Mouse (Mus musculus) myocyte (in vitro differentiated cells): ENCODE results near the gene Pla2g2e. TPM values are rescaled to one million over a fixed set of nuclear protein-coding genes. Genes with fewer than 3 reads are reported as not detected.
A peak's percentile ranks its signal among the peaks of the same experiment; 100 is the strongest.

Experiments
- H3K27me3 ChIP-seq: one replicate; pipeline ENCODE4 v1.6.1; 2011; ENCODE audit not compliant: control insufficient read depth, insufficient read depth, insufficient read length
- H3K36me3 ChIP-seq: one replicate; pipeline ENCODE4 v1.6.1; 2011; ENCODE audit not compliant: control insufficient read depth, insufficient read depth
- H3K4me2 ChIP-seq: one replicate; pipeline ENCODE4 v1.6.1; 2011; ENCODE audit warnings: low read depth, control low read depth
- H3K4me3 ChIP-seq: one replicate; pipeline ENCODE4 v1.5.1; 2011; ENCODE audit warnings: mild to moderate bottlenecking, control low read depth, moderate library complexity
- H3K79me2 ChIP-seq: one replicate; pipeline ENCODE4 v1.6.1; 2011; ENCODE audit not compliant: control insufficient read depth, insufficient read depth
- H3ac ChIP-seq: one replicate; pipeline ENCODE4 v1.6.1; 2011; ENCODE audit not compliant: control insufficient read depth, insufficient read length
- CEBPB ChIP-seq: IDR thresholded peaks from 2 replicates; pipeline ENCODE4 v1.6.1; 2011; ENCODE audit warnings: mild to moderate bottlenecking, moderate library complexity; ENCODE audit not compliant: poor library complexity, insufficient read depth, severe bottlenecking
- E2F4 ChIP-seq: IDR thresholded peaks from one replicate; pipeline ENCODE4 v1.6.1; 2011; ENCODE audit warnings: mild to moderate bottlenecking, control low read depth, moderate library complexity; ENCODE audit not compliant: insufficient read depth
- MAX ChIP-seq: IDR thresholded peaks from one replicate; pipeline ENCODE4 v1.6.1; 2011; ENCODE audit warnings: low read depth, mild to moderate bottlenecking, control low read depth
- MYOD1 ChIP-seq, 3 experiments: IDR thresholded peaks; one replicate each; pipeline ENCODE4 v1.6.1; 2011; ENCODE audit warnings: control low read depth in 2 of 3, low read depth in 2 of 3, mild to moderate bottlenecking in 2 of 3, moderate library complexity in 1 of 3; ENCODE audit not compliant: insufficient read length in 2 of 3, control insufficient read depth in 1 of 3
- MYOG ChIP-seq, 3 experiments: IDR thresholded peaks; one replicate each; pipeline ENCODE4 v1.6.1; 2011; ENCODE audit warnings: control low read depth in 2 of 3, low read depth in 2 of 3, mild to moderate bottlenecking in 2 of 3; ENCODE audit not compliant: insufficient read length in 2 of 3, control insufficient read depth in 1 of 3, insufficient read depth in 1 of 3
- POLR2A ChIP-seq: IDR thresholded peaks from one replicate; pipeline ENCODE4 v1.6.1; 2011; ENCODE audit warnings: low read depth, mild to moderate bottlenecking, control low read depth, moderate library complexity; ENCODE audit not compliant: insufficient read length
- POLR2AphosphoS2 ChIP-seq: IDR thresholded peaks from one replicate; pipeline ENCODE4 v1.6.1; 2011; ENCODE audit warnings: low read depth, control low read depth; ENCODE audit not compliant: insufficient read length
- REST ChIP-seq: IDR thresholded peaks from one replicate; pipeline ENCODE4 v1.6.1; 2011; ENCODE audit warnings: mild to moderate bottlenecking, control low read depth, moderate library complexity; ENCODE audit not compliant: insufficient read depth, insufficient read length
- SRF ChIP-seq: IDR thresholded peaks from one replicate; pipeline ENCODE4 v1.6.1; 2011; ENCODE audit warnings: low read depth; ENCODE audit not compliant: control insufficient read depth, insufficient read length
- TCF12 ChIP-seq: IDR thresholded peaks from one replicate; pipeline ENCODE4 v1.6.1; 2011; ENCODE audit warnings: mild to moderate bottlenecking, control low read depth; ENCODE audit not compliant: poor library complexity, insufficient read depth, severe bottlenecking
- TCF3 ChIP-seq: IDR thresholded peaks from one replicate; pipeline ENCODE4 v1.6.1; 2011; ENCODE audit warnings: low read depth, control low read depth; ENCODE audit not compliant: insufficient read length
- USF1 ChIP-seq: IDR thresholded peaks from one replicate; pipeline ENCODE4 v1.6.1; 2011; ENCODE audit warnings: low read depth, mild to moderate bottlenecking, control low read depth, moderate library complexity
- polyA plus RNA-seq: library from polyadenylated mRNA; unstranded; fragments of >200 nt; fragmentation: generic; extraction: Trizol; gene quantifications from one replicate; pipeline ENCODE4 v1.2.1, GENCODE M21; 2012; ENCODE audit warnings: missing spikeins

Gene Pla2g2e
- polyA plus RNA-seq, 1 experiment = 20.4 TPM

DNA sequence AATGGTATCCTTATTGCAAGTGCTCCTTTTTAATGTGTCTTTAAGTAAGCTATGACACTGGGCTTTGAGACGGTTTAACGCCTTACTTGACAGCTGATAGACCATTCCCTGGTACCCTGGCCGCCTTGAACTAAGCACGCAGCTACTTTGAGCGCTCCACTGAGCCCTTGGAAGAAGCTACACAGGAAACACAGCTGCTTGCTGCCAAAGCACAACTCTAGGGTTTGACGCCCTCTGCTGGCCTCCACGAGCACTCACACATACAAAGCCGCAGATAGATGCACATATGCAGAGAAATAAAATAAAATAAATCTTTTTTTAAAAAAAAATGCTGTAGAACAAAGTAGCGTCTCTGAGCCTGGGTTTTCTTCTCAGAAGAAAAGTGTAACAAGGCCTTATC lies 18.5 kb upstream of the Pla2g2e start:
- H3K36me3 ChIP-seq = no peaks in the 10 kb centered on the region
- H3K27me3 ChIP-seq = no peaks in the 10 kb centered on the region
- no peak overlapping the region for H3K4me2 ChIP-seq
- TF ChIP-seq MYOG (IDR thresholded peaks at IDR 0.05; ENCODE audit: control insufficient read depth in 1 of 3, insufficient read depth in 1 of 3, insufficient read length in 2 of 3, low read depth in 2 of 3) = no peak
- no peak for TF ChIP-seq POLR2A
- TF ChIP-seq SRF = no peak
- no peak for TF ChIP-seq MYOD1 (IDR thresholded peaks at IDR 0.05; ENCODE audit: control insufficient read depth in 1 of 3, insufficient read length in 2 of 3, low read depth in 2 of 3)
- no peak for TF ChIP-seq REST
- no peak for TF ChIP-seq POLR2AphosphoS2
- TF ChIP-seq E2F4 = no peak
- no peak for TF ChIP-seq TCF12
- no peak for TF ChIP-seq USF1
- no peak for TF ChIP-seq TCF3
- no peak for TF ChIP-seq CEBPB
- no peak for TF ChIP-seq MAX
- H3ac ChIP-seq = no peak overlapping the region
- no peak overlapping the region for H3K4me3 ChIP-seq
- H3K79me2 ChIP-seq = no peaks in the 10 kb centered on the region

DNA sequence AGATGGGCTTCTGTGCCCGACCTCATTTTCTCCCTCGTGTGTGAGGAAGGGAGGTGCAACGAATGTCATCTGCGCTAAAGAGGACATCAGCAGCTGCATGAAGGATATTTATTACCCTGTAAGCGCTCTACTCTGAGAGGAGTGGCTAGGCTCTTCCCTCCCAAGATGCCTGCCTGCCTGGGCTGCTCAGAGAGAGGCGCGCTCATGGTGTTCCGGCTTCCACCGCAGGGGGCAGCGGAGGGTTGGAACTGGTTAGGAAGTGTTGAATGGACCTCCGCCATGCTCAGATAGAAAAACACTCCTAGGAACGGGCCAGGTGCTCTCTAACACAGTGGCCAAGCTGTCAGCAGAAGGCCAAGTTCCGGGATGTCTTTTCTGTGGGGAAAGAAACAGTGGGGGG lies 18.0 kb upstream of the Pla2g2e start:
- Histone ChIP-seq H3K79me2 (no peaks in the 10 kb centered on the region), H3K4me3 (no peak overlapping the region), H3ac (no peak overlapping the region), H3K4me2 (no peak overlapping the region), H3K36me3 (no peaks in the 10 kb centered on the region), H3K27me3 (no peaks in the 10 kb centered on the region)
- no peak for TF ChIP-seq POLR2AphosphoS2
- no peak for TF ChIP-seq MAX
- no peak for TF ChIP-seq TCF3
- TF ChIP-seq POLR2A = no peak
- TF ChIP-seq TCF12 = no peak
- no peak for TF ChIP-seq SRF
- no peak for TF ChIP-seq REST
- TF ChIP-seq MYOD1 (IDR thresholded peaks at IDR 0.05; ENCODE audit: control insufficient read depth in 1 of 3, insufficient read length in 2 of 3, low read depth in 2 of 3) = no peak
- TF ChIP-seq USF1 = no peak
- TF ChIP-seq CEBPB = no peak
- TF ChIP-seq MYOG (IDR thresholded peaks at IDR 0.05; ENCODE audit: control insufficient read depth in 1 of 3, insufficient read depth in 1 of 3, insufficient read length in 2 of 3, low read depth in 2 of 3) = no peak
- TF ChIP-seq E2F4 = no peak

DNA sequence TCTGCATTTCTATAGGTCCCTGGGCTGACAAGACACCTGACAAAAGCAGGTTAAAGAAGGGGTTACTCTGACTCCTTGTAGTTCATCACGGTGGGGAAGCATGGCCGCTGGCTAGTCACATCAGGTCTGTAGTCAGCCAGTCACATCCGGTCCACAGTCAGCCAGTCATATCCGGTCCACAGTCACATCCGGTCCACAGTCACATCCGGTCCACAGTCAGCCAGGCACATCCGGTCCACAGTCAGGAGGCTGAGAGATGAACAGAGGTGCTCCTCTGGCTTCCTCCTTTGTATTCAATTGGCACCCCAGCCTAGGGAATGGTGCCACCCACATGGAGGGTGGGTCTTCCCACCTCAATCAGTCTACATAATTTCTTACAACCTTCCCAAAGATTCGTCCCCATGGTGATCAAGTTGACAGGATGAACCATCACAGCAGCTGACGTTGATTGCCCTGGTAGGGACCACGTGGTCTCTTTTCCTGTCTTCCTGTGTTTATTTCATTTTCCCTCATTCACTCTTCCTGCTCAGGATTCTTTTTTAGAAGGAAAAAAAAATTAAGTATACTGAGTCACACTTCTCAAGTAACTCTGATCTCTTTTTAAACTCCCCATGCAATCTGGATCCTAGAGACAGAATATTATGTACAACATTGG lies 14.3 kb upstream of the Pla2g2e start, which contains the start of gene Pla2g5:
TSS of gene Pla2g5 (minus strand) at position 139 of the 655 bp plus-strand sequence.
- Histone ChIP-seq H3K27me3 (no peaks in the 10 kb centered on the region), H3K36me3 (no peaks in the 10 kb centered on the region), H3ac (no peak within 1 kb of the TSS), H3K79me2 (no peaks in the 10 kb centered on the region), H3K4me2 (no peak within 1 kb of the TSS), H3K4me3 (no peak within 1 kb of the TSS)
- TF ChIP-seq POLR2AphosphoS2 (no peak), MYOD1 (IDR thresholded peaks at IDR 0.05; ENCODE audit: control insufficient read depth in 1 of 3, insufficient read length in 2 of 3, low read depth in 2 of 3) (peak in 1 of 3 experiments; percentile 15)

DNA sequence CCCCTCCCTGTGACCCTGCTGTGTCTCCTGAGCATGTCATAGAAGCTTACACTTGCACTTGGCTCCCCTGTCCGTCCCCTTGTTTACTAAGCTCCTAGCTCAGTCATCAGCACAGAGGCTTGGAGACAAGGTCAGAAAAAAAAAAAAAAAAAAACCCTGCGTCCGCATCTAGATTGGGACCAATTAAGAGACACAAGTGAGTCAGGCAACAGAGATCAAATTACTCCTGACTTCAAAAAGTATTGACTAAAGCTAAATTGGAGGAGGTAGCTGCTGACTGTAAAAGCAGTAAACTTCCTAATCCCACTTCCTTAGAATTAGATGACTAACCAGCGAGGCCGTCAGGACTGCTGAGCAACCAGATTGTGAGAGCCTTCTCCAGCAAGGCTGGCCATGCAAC lies 12.7 kb upstream of the Pla2g2e start:
- Histone ChIP-seq H3K27me3 (no peaks in the 10 kb centered on the region), H3K4me2 (peak overlapping the region; percentile 50), H3K4me3 (no peak overlapping the region), H3K79me2 (no peaks in the 10 kb centered on the region), H3ac (no peak overlapping the region), H3K36me3 (no peaks in the 10 kb centered on the region)
- TF ChIP-seq MAX (no peak), REST (no peak), TCF3 (no peak), CEBPB (no peak), MYOG (IDR thresholded peaks at IDR 0.05; ENCODE audit: control insufficient read depth in 1 of 3, insufficient read depth in 1 of 3, insufficient read length in 2 of 3, low read depth in 2 of 3) (no peak), E2F4 (no peak), MYOD1 (IDR thresholded peaks at IDR 0.05; ENCODE audit: control insufficient read depth in 1 of 3, insufficient read length in 2 of 3, low read depth in 2 of 3) (no peak), SRF (no peak)

DNA sequence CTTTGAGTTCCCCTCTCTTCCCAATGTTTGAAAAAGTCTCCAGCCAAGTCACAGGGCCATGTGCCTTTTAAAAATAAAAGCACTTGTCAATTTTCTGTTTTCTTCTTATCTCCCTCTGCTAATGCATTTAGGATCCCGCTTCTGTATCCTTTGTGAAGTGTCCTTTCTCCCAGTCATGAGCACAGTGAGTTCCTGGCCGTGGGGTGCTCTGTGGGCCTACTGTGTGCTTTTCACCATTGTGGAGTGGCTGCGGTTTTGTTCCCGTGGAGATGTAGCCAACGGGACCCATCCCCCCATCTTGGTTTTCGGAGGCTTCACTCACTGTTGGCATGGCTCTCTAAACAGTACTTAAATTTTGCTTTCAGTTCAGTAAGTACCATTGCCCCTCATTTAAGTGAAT lies 11.8 kb upstream of the Pla2g2e start:
- H3K4me2 ChIP-seq = peak overlapping the region; percentile 44
- H3K79me2 ChIP-seq = no peaks in the 10 kb centered on the region
- no peak overlapping the region for H3K4me3 ChIP-seq
- no peak for TF ChIP-seq POLR2AphosphoS2
- no peaks in the 10 kb centered on the region for H3K36me3 ChIP-seq
- H3ac ChIP-seq = no peak overlapping the region
- H3K27me3 ChIP-seq = no peaks in the 10 kb centered on the region
